Mouse (Mus musculus) heart, embryonic 10.5 days (tissue): ENCODE data around the gene Pth2. TPM values are rescaled to one million over a fixed set of nuclear protein-coding genes. Genes with fewer than 3 reads are reported as not detected.
"Not testable (repeated sequence)": the region's sequence is repeated elsewhere in the genome, so short reads cannot be mapped to it uniquely, and the experiment has no call there.

ENCODE experiments used
- DNase-seq: peaks from one replicate; pipeline ENCODE4 v3.0.0-alpha.2; 2017; ENCODE audit warnings: low spot score
- H3K27ac ChIP-seq: fragments of 300-500 bp; sonication (generic); 2 replicates; pipeline ENCODE4 v1.5.1; 2016; ENCODE audit warnings: mild to moderate bottlenecking
- H3K27me3 ChIP-seq: fragments of 300-500 bp; sonication (generic); 2 replicates; pipeline ENCODE4 v1.6.1; 2016; ENCODE audit warnings: mild to moderate bottlenecking; ENCODE audit not compliant: poor library complexity, insufficient read depth, severe bottlenecking
- H3K36me3 ChIP-seq: fragments of 300-500 bp; sonication (generic); 2 replicates; pipeline ENCODE4 v1.6.1; 2016; ENCODE audit warnings: mild to moderate bottlenecking, moderate library complexity
- H3K4me1 ChIP-seq: fragments of 300-500 bp; sonication (generic); 2 replicates; pipeline ENCODE4 v1.6.1; 2016; ENCODE audit warnings: mild to moderate bottlenecking
- H3K4me3 ChIP-seq: fragments of 300-500 bp; sonication (generic); 2 replicates; pipeline ENCODE4 v1.5.1; 2016; ENCODE audit warnings: mild to moderate bottlenecking, moderate library complexity
- H3K9me3 ChIP-seq: fragments of 300-500 bp; sonication (generic); 2 replicates; pipeline ENCODE4 v1.6.1; 2016; ENCODE audit warnings: mild to moderate bottlenecking, moderate library complexity
- WGBS: fragments of 180-500 bp; shearing (Covaris S2); methylation state at CpG from one replicate; pipeline ENCODE4 v1.1.7; 2016; 5-methylcytosine and 5-hydroxymethylcytosine counted together
- polyA plus RNA-seq: library from polyadenylated mRNA; unstranded; fragments of >200 nt; fragmentation: Nextera tagmentation; extraction: Ambion mirVana; gene quantifications from 2 replicates; pipeline ENCODE4 v1.2.1, GENCODE M21; 2016

Gene Pth2
- polyA plus RNA-seq, 1 experiment from 2014 or later = 0.41 TPM

DNA sequence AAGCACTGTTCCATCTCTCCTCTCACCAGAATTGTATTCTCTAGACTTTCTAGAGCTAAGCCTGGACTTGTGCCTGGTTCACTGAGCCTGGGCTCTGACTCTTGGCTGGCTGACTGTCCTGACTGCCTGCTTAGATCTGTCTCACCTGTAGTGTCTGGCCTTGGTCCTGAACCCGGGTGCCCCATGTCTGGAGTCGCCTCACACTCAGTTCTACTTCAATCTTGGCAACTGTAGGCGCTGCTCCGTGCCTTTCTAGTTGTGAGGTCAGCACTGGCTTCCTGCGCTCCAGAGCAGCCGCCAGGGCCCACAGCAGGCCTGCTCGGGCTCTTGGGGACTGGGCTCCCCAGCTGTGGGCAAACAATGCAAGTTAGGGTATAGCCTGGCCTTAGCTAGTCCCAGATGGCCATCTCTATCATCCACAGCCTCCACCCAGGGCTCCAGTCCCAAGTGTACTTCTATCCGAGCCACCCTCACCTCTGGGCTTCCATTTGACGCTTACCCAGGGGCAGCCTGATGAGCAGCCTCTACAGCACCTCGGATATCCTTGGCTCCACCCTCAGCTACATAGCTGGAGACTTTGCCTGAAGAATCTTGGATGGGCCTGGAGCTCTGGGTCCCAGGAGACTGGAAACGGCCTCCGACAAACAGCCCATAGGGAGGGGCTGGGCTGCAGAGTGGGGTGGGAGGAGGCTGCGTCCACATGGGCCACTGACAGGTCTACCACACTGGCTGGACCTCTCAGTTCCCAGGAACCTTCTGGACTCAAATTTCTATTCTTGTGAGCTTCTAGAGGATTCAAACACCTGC is 36.2 kb upstream of the Pth2 start:
- DNase-seq = no peak
- H3K9me3 ChIP-seq = no peaks in the 10 kb centered on the region
- WGBS = 88% methylated on average over 13 of the region's 13 CpGs
- peaks cover 22% of the 10 kb centered on the region; the same call in 1 of the 2 replicates for H3K4me1 ChIP-seq
- no peaks in the 10 kb centered on the region for H3K27me3 ChIP-seq
- H3K4me3 ChIP-seq = no peak overlapping the region
- H3K27ac ChIP-seq = no peak overlapping the region
- peaks cover 67% of the 10 kb centered on the region for H3K36me3 ChIP-seq

DNA sequence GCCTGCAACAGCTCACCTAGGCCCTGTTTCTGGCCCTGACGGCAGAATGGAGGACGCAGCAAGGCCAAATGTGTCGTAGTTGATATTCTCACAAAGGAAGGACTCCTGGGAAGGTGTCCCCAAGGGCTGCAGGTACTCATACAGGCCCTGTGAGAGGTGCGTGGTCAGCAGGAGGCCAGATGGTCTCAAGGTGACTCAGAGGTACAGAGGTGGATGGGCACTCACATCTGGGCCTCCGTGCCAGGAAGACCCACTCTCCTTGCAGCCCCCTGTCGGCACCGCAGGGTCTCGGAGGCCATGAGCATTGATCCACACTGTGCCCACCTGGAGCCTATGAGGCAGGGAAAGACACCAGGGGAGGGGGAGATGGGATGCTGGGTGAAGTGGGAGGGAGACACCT is 35.3 kb upstream of the Pth2 start:
- Histone ChIP-seq H3K27me3 (no peaks in the 10 kb centered on the region), H3K27ac (no peak overlapping the region), H3K36me3 (peaks cover 67% of the 10 kb centered on the region), H3K9me3 (no peaks in the 10 kb centered on the region), H3K4me1 (peaks cover 20% of the 10 kb centered on the region; the same call in 1 of the 2 replicates), H3K4me3 (no peak overlapping the region)
- 93% methylated on average over 8 of the region's 8 CpGs for WGBS
- DNase-seq = no peak

GRCm38 (mm10) chr7:45147267-45147666 is 33.5 kb upstream of the Pth2 start:
- peaks cover 57% of the 10 kb centered on the region for H3K36me3 ChIP-seq
- no peak for DNase-seq
- H3K27me3 ChIP-seq = no peaks in the 10 kb centered on the region
- H3K4me3 ChIP-seq = no peak overlapping the region
- H3K27ac ChIP-seq = no peak overlapping the region
- H3K4me1 ChIP-seq = peaks cover 23% of the 10 kb centered on the region; the same call in 1 of the 2 replicates
- 87% methylated on average over 11 of the region's 11 CpGs for WGBS
- H3K9me3 ChIP-seq = no peaks in the 10 kb centered on the region

DNA sequence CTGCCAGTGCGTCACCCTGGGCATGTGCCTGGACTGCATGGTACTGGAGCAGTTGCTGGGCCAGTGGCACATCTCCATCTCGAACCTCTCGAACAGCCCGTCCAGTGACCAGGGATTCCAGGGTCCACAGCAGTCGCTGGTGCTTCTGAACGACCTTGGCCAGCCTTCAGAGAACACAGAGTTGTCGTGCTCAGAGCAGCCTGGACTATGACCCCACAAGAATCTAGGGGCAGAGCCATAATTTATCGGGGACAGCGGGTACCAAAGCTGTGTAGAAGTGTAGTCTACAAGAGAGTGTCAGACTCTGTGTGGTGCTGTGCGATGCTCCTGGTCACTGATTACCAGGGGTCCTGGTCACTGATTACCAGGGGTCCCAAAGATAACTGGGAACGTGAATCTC is 32.9 kb upstream of the Pth2 start:
- DNase-seq = no peak
- no peaks in the 10 kb centered on the region for H3K9me3 ChIP-seq
- no peaks in the 10 kb centered on the region for H3K27me3 ChIP-seq
- peaks cover 23% of the 10 kb centered on the region; the same call in 1 of the 2 replicates for H3K4me1 ChIP-seq
- H3K4me3 ChIP-seq = no peak overlapping the region
- 74% methylated on average over 11 of the region's 11 CpGs for WGBS
- 0 out of 2 replicates have a peak overlapping the region, but pooled peaks have one; percentile 62 for H3K27ac ChIP-seq
- H3K36me3 ChIP-seq = peaks cover 51% of the 10 kb centered on the region

DNA sequence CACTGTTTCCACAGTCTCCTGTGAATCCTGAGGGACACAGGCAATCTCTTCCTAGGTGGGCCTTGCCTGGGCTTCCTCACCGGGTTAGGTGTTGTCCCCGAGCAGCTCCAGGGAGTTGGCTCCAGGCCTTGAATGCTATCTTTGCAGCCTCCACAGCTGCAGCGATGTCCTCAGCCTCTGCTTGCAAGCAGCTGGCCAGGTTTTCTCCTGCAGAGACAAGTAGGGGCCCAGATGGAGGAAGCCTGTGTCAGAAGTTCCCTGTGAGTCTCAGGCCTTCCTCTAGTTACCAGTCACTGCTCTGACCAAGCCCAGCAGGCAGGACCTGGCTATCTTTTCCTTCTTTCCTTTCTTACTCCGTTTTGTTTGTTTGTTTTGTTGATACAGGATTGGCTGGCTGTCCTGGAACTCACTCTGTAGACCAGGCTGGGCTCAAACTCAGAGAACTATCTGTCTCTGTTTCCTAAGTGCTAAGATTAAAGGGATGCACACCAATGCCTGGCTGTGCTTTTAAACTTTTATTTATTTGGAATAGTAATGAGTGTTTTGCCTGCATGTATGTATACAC is 32.2 kb upstream of the Pth2 start:
- Histone ChIP-seq H3K27me3 (no peaks in the 10 kb centered on the region), H3K9me3 (no peaks in the 10 kb centered on the region), H3K36me3 (peaks cover 44% of the 10 kb centered on the region), H3K4me3 (no peak overlapping the region), H3K27ac (peak overlapping the region; percentile 62), H3K4me1 (peaks cover 25% of the 10 kb centered on the region; the same call in 1 of the 2 replicates)
- 37% methylated on average over 4 of the region's 4 CpGs for WGBS
- DNase-seq = no peak

DNA sequence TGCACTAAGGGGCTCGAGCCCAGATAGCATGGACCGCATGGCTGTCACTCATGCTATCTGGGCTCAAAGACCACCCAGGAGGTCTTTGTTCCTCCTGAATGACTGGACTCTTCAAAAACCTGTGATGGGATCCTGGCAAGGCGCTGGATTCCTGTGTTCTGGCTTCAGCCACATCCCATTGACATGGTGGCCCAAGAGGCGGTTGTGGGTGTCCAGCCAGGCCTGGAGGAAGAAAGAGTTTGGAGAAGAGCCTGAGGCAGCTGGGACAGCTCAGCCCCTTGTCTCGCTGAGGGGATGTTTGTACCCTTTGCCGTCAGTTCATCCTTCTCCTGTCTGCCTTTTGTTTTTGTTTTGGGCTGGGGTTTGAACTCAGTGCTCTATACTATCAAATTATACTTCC is 31.2 kb upstream of the Pth2 start:
- H3K4me3 ChIP-seq = no peak overlapping the region
- H3K9me3 ChIP-seq = no peaks in the 10 kb centered on the region
- no peak for DNase-seq
- WGBS = 60% methylated on average over 6 of the region's 6 CpGs
- H3K4me1 ChIP-seq = peaks cover 27% of the 10 kb centered on the region; the same call in 1 of the 2 replicates
- H3K36me3 ChIP-seq = peaks cover 36% of the 10 kb centered on the region
- no peak overlapping the region; the same call in 1 of the 2 replicates for H3K27ac ChIP-seq
- no peaks in the 10 kb centered on the region for H3K27me3 ChIP-seq

GRCm38 (mm10) chr7:45150321-45150720 is 30.5 kb upstream of the Pth2 start:
- Histone ChIP-seq H3K27ac (peak overlapping the region; percentile 63), H3K27me3 (no peaks in the 10 kb centered on the region), H3K9me3 (no peaks in the 10 kb centered on the region), H3K4me3 (no peak overlapping the region), H3K4me1 (peaks cover 33% of the 10 kb centered on the region), H3K36me3 (peaks cover 29% of the 10 kb centered on the region)
- 59% methylated on average over 4 of the region's 4 CpGs for WGBS
- DNase-seq = no peak

- 68% methylated on average over 11 of the region's 11 CpGs for WGBS
- Histone ChIP-seq H3K36me3 (peaks cover 19% of the 10 kb centered on the region), H3K27ac (no peak overlapping the region), H3K27me3 (no peaks in the 10 kb centered on the region), H3K4me3 (no peak overlapping the region), H3K4me1 (peaks cover 33% of the 10 kb centered on the region), H3K9me3 (no peaks in the 10 kb centered on the region)
- DNase-seq = no peak
Measured at GRCm38 (mm10) chr7:45151303-45151702, 29.5 kb upstream of the Pth2 start.

DNA sequence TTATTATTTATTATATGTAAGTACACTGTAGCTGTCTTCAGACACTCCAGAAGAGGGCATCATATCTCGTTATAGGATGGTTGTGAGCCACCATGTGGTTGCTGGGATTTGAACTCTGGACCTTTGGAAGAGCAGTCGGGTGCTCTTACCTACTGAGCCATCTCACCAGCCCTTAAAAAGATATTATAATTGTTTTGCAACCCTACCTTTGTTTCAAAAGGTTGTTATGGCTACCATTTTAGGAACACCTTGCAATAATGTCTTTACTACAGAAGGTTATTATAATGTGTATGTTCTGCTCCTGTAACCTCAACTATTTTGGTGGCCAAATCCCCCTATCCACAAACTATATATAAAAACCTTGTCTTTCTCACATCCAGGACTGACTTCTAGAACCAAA is 27.7 kb upstream of the Pth2 start:
- not testable (repeated sequence) for H3K27me3 ChIP-seq, H3K9me3 ChIP-seq, DNase-seq
- peak overlapping the region; percentile 96; the same call in 1 of the 2 replicates for H3K27ac ChIP-seq
- H3K4me1 ChIP-seq = peaks cover 30% of the 10 kb centered on the region
- WGBS = 87% methylated on average over 2 of the region's 2 CpGs
- H3K4me3 ChIP-seq = peak overlapping the region; percentile 77; the same call in 1 of the 2 replicates
- peaks cover 13% of the 10 kb centered on the region for H3K36me3 ChIP-seq

DNA sequence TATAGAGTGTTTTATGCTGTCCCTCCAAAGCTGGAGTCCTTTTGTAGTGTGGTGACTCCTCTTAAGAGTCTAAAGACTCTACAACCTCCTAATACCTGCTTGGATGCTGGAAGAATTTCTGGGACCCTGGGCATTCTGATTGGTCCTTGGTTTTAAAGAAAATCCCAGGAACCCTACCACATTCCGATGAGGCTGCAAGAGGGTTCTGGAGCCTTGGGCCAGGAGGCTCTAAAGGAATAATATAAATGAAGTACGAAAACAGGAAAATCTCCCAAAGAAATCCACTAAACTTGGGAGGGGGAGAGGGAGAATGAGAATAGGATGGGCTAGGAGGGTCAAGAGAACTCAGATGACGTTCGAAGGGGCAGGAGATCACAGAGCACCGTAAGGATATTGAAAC is 27.2 kb upstream of the Pth2 start:
- no peaks in the 10 kb centered on the region for H3K27me3 ChIP-seq
- H3K27ac ChIP-seq = peak overlapping the region; percentile 96
- no peaks in the 10 kb centered on the region for H3K9me3 ChIP-seq
- peaks cover 24% of the 10 kb centered on the region for H3K4me1 ChIP-seq
- peak overlapping the region; percentile 77 for H3K4me3 ChIP-seq
- H3K36me3 ChIP-seq = peaks cover 14% of the 10 kb centered on the region
- 6% methylated on average over 5 of the region's 5 CpGs for WGBS
- DNase-seq = no peak

DNA sequence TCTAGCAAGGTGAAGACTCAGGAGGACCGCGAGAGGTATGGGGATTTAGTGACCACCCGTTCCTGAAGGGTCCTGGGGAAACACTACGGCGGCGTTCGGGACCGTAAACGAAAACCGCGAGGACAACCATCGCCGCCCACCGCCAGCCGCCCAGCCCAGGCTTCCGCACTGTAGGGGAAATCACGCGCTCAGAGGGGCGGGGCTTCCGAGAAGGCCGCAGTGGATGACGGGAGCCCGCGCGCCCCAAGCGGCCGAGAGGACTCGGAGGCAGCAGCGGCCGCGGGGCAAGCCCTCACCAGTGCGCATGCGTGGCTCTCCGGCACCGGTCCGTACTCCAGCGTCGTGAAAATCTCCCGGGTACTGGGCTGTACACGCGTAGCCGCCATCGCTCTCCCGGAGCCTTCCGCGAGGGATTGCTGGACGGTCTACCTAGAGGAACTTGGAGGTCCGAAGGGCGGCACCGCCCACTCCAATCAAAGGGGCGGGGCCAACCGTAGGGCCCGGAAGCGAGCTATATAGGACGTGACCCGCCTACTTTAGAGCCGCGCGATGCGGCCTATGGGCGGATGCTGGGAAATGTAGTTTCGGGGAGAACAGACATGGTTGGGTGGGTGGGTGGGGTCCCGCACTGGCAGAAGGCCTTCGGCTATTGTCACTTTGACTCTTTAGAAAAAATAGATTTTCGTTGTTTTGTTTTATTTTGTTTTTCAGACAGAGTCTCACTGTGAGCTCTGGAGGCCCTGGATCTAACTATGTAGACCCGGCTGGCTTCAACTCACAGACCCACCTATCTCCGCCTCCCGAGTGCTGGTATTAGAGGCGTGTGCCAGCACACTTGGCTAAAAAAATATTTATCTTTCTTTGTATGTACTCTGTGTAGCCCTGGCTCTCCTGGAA is 26.5 kb upstream of the Pth2 start, which contains the start of the genes Pih1d1 and Aldh16a1:
Gene Pih1d1, plus strand, starts transcription at position 208 of the 897 bp plus-strand sequence.
Gene Aldh16a1, minus strand, starts transcription at position 489 of the 897 bp plus-strand sequence.
- Histone ChIP-seq H3K27ac (peak within 1 kb of the TSS; percentile 96), H3K36me3 (peaks cover 20% of the 10 kb centered on the region), H3K4me3 (peak within 1 kb of the TSS; percentile 77), H3K27me3 (no peaks in the 10 kb centered on the region), H3K4me1 (peaks cover 21% of the 10 kb centered on the region), H3K9me3 (no peaks in the 10 kb centered on the region)
- DNase-seq = peak; percentile 98
- 4% methylated on average over 69 of the region's 69 CpGs for WGBS

DNA sequence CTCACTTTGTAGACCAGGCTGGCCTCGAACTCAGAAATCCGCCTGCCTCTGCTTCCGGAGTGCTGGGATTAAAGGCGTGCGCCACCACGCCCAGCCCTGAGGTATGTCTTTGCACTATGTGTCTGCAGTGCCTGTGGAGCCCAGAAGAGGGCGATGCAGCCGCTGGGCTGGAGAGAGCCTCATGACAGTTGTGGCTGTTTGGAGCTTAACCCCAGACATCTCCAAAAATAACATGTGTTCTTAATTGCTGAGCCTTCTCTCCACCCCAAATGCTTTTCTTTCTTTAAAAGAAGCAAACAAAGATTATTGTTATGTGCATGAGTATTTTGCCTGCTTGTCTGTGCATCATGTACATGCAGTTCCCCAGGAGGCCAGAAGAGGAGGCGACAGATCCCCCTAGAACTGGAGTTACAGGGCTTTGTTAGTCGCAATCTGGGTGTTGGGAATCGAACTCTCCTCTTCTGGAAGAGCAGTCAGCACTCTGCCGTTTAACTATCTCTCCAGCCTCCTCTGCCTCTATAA is 25.7 kb upstream of the Pth2 start:
- Histone ChIP-seq H3K4me1 (peaks cover 16% of the 10 kb centered on the region), H3K27ac (peak overlapping the region; percentile 96), H3K4me3 (peak overlapping the region; percentile 77), H3K27me3 (no peaks in the 10 kb centered on the region), H3K9me3 (no peaks in the 10 kb centered on the region), H3K36me3 (peaks cover 27% of the 10 kb centered on the region)
- DNase-seq = no peak
- 74% methylated on average over 12 of the region's 12 CpGs for WGBS
